Mouse (Mus musculus) lung, embryonic 14.5 days (tissue): ENCODE measurements around the gene Ntng1. TPM values are rescaled to one million over a fixed set of nuclear protein-coding genes. Genes with fewer than 3 reads are reported as not detected.

Source experiments
- ATAC-seq: fragments of 200-750 bp; cut with Nextera tagmentation; 2 replicates; pipeline ENCODE4 v1.8.0; 2017; ENCODE audit warnings: mild to moderate bottlenecking, moderate TSS enrichment, moderate library complexity; ENCODE audit not compliant: insufficient read depth
- DNase-seq: peaks from one replicate; pipeline ENCODE4 v3.0.0-alpha.2; 2015
- H3K27ac ChIP-seq: fragments of 300-500 bp; sonication (generic); 2 replicates; pipeline ENCODE4 v1.5.1; 2014; ENCODE audit warnings: low read depth, mild to moderate bottlenecking, moderate library complexity
- H3K27me3 ChIP-seq: fragments of 300-500 bp; sonication (generic); 2 replicates; pipeline ENCODE4 v1.6.1; 2014; ENCODE audit warnings: low read length, control low read depth; ENCODE audit not compliant: insufficient read depth
- H3K36me3 ChIP-seq: fragments of 300-500 bp; sonication (generic); 2 replicates; pipeline ENCODE4 v1.6.1; 2014; ENCODE audit warnings: control low read depth; ENCODE audit not compliant: insufficient read depth
- H3K4me1 ChIP-seq: fragments of 300-500 bp; sonication (generic); 2 replicates; pipeline ENCODE4 v1.6.1; 2014; ENCODE audit warnings: antibody characterized with exemption, control low read depth; ENCODE audit not compliant: insufficient read depth
- H3K4me2 ChIP-seq: fragments of 300-500 bp; sonication (generic); 2 replicates; pipeline ENCODE4 v1.6.1; 2014; ENCODE audit warnings: mild to moderate bottlenecking
- H3K4me3 ChIP-seq: fragments of 300-500 bp; sonication (generic); 2 replicates; pipeline ENCODE4 v1.5.1; 2014; ENCODE audit warnings: low read depth, low read length
- H3K9ac ChIP-seq: fragments of 300-500 bp; sonication (generic); 2 replicates; pipeline ENCODE4 v1.6.1; 2014
- H3K9me3 ChIP-seq: fragments of 300-500 bp; sonication (generic); 2 replicates; pipeline ENCODE4 v1.6.1; 2016; ENCODE audit warnings: low read depth, low read length, control low read depth
- CTCF ChIP-seq: IDR thresholded peaks from 2 replicates; pipeline ENCODE4 v1.5.1; 2016; ENCODE audit warnings: antibody characterized with exemption, low read depth
- WGBS: fragments of 180-500 bp; shearing (Covaris S2); extraction: QIAGEN DNeasy Blood & Tissue Kit; methylation state at CpG from one replicate; pipeline ENCODE4 v1.1.7; 2014; 5-methylcytosine and 5-hydroxymethylcytosine counted together
- polyA plus RNA-seq: library from polyadenylated mRNA; unstranded; fragments of >200 nt; fragmentation: Nextera tagmentation; extraction: Ambion mirVana; gene quantifications from 2 replicates; pipeline ENCODE4 v1.2.1, GENCODE M21; 2014

Ntng1 gene
- polyA plus RNA-seq, 1 experiment from 2014 or later, result 3.3 TPM

- ATAC-seq, result no peak
These were observed 403.2 kb downstream of the Ntng1 start for GRCm38 (mm10) chr3:109740466-109741102.

DNA sequence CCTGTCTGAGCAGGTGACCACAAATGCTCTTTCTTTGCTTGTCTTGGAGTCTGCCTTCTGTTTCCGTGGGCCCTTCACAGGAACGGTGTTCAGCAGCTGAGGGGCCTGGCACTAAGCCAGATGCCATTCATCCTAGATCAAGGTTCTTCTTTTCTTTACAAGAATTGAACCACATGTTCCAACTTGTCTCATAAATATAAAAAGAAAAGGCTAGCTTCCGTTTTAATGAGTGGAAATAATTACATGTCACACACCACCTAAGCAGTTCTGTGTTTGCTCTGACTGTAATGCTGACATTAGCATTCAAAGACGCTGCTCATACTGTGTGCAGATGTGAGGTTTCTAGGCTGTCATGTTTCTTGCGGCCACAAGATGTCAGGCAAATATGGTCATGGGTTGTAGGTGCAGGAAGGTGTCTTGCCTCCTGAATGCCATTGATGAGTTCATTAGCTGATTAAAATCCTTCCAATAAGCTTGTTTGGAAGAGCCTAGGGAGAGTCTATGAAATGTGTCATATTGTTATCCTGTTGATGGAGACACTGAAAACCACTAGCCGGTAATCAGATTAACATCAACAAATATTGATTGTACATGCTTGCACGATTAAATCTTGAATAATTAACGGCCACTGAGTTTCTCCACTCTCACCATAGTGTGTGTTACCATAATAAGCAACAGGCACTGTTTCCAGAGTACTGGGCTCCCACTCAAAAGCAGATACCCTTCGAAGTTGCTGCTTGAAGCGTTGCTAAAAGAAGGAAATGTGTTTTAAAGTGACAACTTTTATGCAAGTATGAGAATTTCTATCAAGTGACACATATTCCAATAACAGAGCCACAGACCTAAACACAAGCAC lies 411.3 kb downstream of the Ntng1 start:
- Histone ChIP-seq H3K4me1 (no peaks in the 10 kb centered on the region), H3K27me3 (no peaks in the 10 kb centered on the region), H3K4me3 (no peak overlapping the region), H3K36me3 (no peaks in the 10 kb centered on the region), H3K9me3 (no peaks in the 10 kb centered on the region), H3K4me2 (no peak overlapping the region), H3K9ac (no peak overlapping the region), H3K27ac (no peak overlapping the region)
- ATAC-seq (peak; percentile 90), DNase-seq (peak; percentile 73)
- peak; percentile 79 for TF ChIP-seq CTCF
- WGBS, result 43% methylated on average over 10 of the region's 10 CpGs

More at GRCm38 (mm10) chr3:109740466-109741102, 403.2 kb downstream of the Ntng1 start:
- H3K27me3 ChIP-seq, result no peaks in the 10 kb centered on the region
- TF ChIP-seq CTCF, result no peak
- no peaks in the 10 kb centered on the region for H3K9me3 ChIP-seq
- no peak overlapping the region for H3K4me3 ChIP-seq
- H3K4me1 ChIP-seq, result no peaks in the 10 kb centered on the region
- no peak overlapping the region for H3K4me2 ChIP-seq
- no peak overlapping the region for H3K27ac ChIP-seq
- H3K36me3 ChIP-seq, result no peaks in the 10 kb centered on the region
- WGBS, result 51% methylated on average over 2 of the region's 2 CpGs
- no peak overlapping the region for H3K9ac ChIP-seq
- DNase-seq, result no peak

- Histone ChIP-seq H3K36me3 (no peaks in the 10 kb centered on the region), H3K9me3 (no peaks in the 10 kb centered on the region), H3K4me2 (no peak overlapping the region), H3K9ac (no peak overlapping the region), H3K27me3 (no peaks in the 10 kb centered on the region), H3K27ac (no peak overlapping the region), H3K4me3 (no peak overlapping the region), H3K4me1 (no peaks in the 10 kb centered on the region)
- DNase-seq, result no peak
- 71% methylated on average over 5 of the region's 5 CpGs for WGBS
- TF ChIP-seq CTCF, result no peak
- ATAC-seq, result no peak
These were observed 412.1 kb downstream of the Ntng1 start for GRCm38 (mm10) chr3:109731592-109732230.

Other genes starting within 250 kb of the Ntng1 start
- gene Prmt6, start 107.0 kb upstream of the Ntng1 start, polyA plus RNA-seq, result 23.8 and 27.7 TPM in 2 replicates